Mouse (Mus musculus) kidney, embryonic 14.5 days (tissue): ENCODE results near the gene Ephb1. TPM values are rescaled to one million over a fixed set of nuclear protein-coding genes. Genes with fewer than 3 reads are reported as not detected.

ENCODE experiments used
- ATAC-seq: fragments of 200-750 bp; cut with Nextera tagmentation; 2 replicates; pipeline ENCODE4 v1.8.0; 2017; ENCODE audit warnings: moderate number of reproducible peaks, mild to moderate bottlenecking, moderate TSS enrichment, moderate library complexity; ENCODE audit not compliant: low FRiP score, low TSS enrichment
- H3K27ac ChIP-seq: fragments of 300-500 bp; sonication (generic); 2 replicates; pipeline ENCODE4 v1.5.1; 2014; ENCODE audit warnings: low read depth, mild to moderate bottlenecking, low read length, moderate library complexity, mixed read lengths
- H3K27me3 ChIP-seq: fragments of 300-500 bp; sonication (generic); 2 replicates; pipeline ENCODE4 v1.6.1; 2014; ENCODE audit warnings: mild to moderate bottlenecking, low read length; ENCODE audit not compliant: control insufficient read depth, insufficient read depth
- H3K36me3 ChIP-seq: fragments of 300-500 bp; sonication (generic); 2 replicates; pipeline ENCODE4 v1.6.1; 2014; ENCODE audit warnings: low read length, mixed read lengths; ENCODE audit not compliant: control insufficient read depth, insufficient read depth
- H3K4me1 ChIP-seq: fragments of 300-500 bp; sonication (generic); 2 replicates; pipeline ENCODE4 v1.6.1; 2014; ENCODE audit warnings: low read length, mixed read lengths; ENCODE audit not compliant: control insufficient read depth, insufficient read depth
- H3K4me2 ChIP-seq: fragments of 300-500 bp; sonication (generic); replicated peaks from 2 replicates; pipeline ENCODE4 v1.6.1; 2014; ENCODE audit warnings: low read depth, mild to moderate bottlenecking, low read length
- H3K4me3 ChIP-seq: fragments of 300-500 bp; sonication (generic); 2 replicates; pipeline ENCODE4 v1.5.1; 2014; ENCODE audit warnings: mild to moderate bottlenecking, low read length
- H3K9ac ChIP-seq: fragments of 300-500 bp; sonication (generic); 2 replicates; pipeline ENCODE4 v1.6.1; 2014; ENCODE audit warnings: low read depth, mild to moderate bottlenecking, low read length, moderate library complexity
- H3K9me3 ChIP-seq: fragments of 300-500 bp; sonication (generic); 2 replicates; pipeline ENCODE4 v1.6.1; 2016; ENCODE audit warnings: low read length; ENCODE audit not compliant: control insufficient read depth
- WGBS: fragments of 180-500 bp; shearing (Covaris S2); extraction: QIAGEN DNeasy Blood & Tissue Kit; methylation state at CpG from one replicate; pipeline ENCODE4 v1.1.7; 2014; 5-methylcytosine and 5-hydroxymethylcytosine counted together
- polyA plus RNA-seq: library from polyadenylated mRNA; unstranded; fragments of >200 nt; fragmentation: Nextera tagmentation; extraction: Ambion mirVana; gene quantifications from 2 replicates; pipeline ENCODE4 v1.2.1, GENCODE M21; 2014

The Ephb1 gene
- polyA plus RNA-seq, 1 experiment from 2014 or later = 4.9 TPM

- ATAC-seq = no peak
- Histone ChIP-seq H3K4me1 (no peaks in the 10 kb centered on the region), H3K9ac (no peak overlapping the region), H3K27me3 (no peaks in the 10 kb centered on the region), H3K4me2 (no peak overlapping the region), H3K27ac (no peak overlapping the region), H3K9me3 (no peaks in the 10 kb centered on the region), H3K4me3 (no peak overlapping the region), H3K36me3 (no peaks in the 10 kb centered on the region)
- WGBS = 86% methylated on average over 12 of the region's 12 CpGs
Measured at GRCm38 (mm10) chr9:101990836-101991235, 363.7 kb downstream of the Ephb1 start.

- no peak overlapping the region for H3K4me2 ChIP-seq
- H3K9ac ChIP-seq = no peak overlapping the region
- no peaks in the 10 kb centered on the region for H3K9me3 ChIP-seq
- 83% methylated on average over 6 of the region's 6 CpGs for WGBS
- H3K27me3 ChIP-seq = no peaks in the 10 kb centered on the region
- no peak overlapping the region for H3K27ac ChIP-seq
- ATAC-seq = no peak
- no peak overlapping the region for H3K4me3 ChIP-seq
- no peaks in the 10 kb centered on the region for H3K36me3 ChIP-seq
- H3K4me1 ChIP-seq = no peaks in the 10 kb centered on the region
Measured at GRCm38 (mm10) chr9:101990032-101990431, 364.5 kb downstream of the Ephb1 start.

- no peak overlapping the region for H3K9ac ChIP-seq
Measured at GRCm38 (mm10) chr9:101986910-101987309, 367.6 kb downstream of the Ephb1 start.

GRCm38 (mm10) chr9:101982378-101982777 lies 372.1 kb downstream of the Ephb1 start:
- 43% methylated on average over 7 of the region's 7 CpGs for WGBS
- no peak for ATAC-seq

More at GRCm38 (mm10) chr9:101986910-101987309, 367.6 kb downstream of the Ephb1 start:
- no peak overlapping the region for H3K4me2 ChIP-seq
- no peaks in the 10 kb centered on the region for H3K27me3 ChIP-seq
- H3K36me3 ChIP-seq = no peaks in the 10 kb centered on the region
- H3K4me1 ChIP-seq = no peaks in the 10 kb centered on the region
- H3K4me3 ChIP-seq = no peak overlapping the region
- 87% methylated on average over 2 of the region's 2 CpGs for WGBS
- H3K9me3 ChIP-seq = no peaks in the 10 kb centered on the region
- ATAC-seq = no peak
- H3K27ac ChIP-seq = no peak overlapping the region

GRCm38 (mm10) chr9:101981161-101981560 lies 373.3 kb downstream of the Ephb1 start:
- no peaks in the 10 kb centered on the region for H3K27me3 ChIP-seq
- H3K9ac ChIP-seq = no peak overlapping the region
- no peaks in the 10 kb centered on the region for H3K9me3 ChIP-seq
- WGBS = 89% methylated on average over 2 of the region's 2 CpGs
- no peak overlapping the region for H3K4me2 ChIP-seq
- H3K36me3 ChIP-seq = no peaks in the 10 kb centered on the region
- H3K4me3 ChIP-seq = no peak overlapping the region
- H3K4me1 ChIP-seq = no peaks in the 10 kb centered on the region
- ATAC-seq = no peak
- no peak overlapping the region for H3K27ac ChIP-seq

More at GRCm38 (mm10) chr9:101982378-101982777, 372.1 kb downstream of the Ephb1 start:
- Histone ChIP-seq H3K9ac (no peak overlapping the region), H3K9me3 (no peaks in the 10 kb centered on the region), H3K4me3 (no peak overlapping the region), H3K36me3 (no peaks in the 10 kb centered on the region), H3K4me1 (no peaks in the 10 kb centered on the region), H3K27ac (no peak overlapping the region), H3K27me3 (no peaks in the 10 kb centered on the region), H3K4me2 (no peak overlapping the region)

- Histone ChIP-seq H3K36me3 (no peaks in the 10 kb centered on the region), H3K9ac (no peak overlapping the region), H3K4me2 (no peak overlapping the region), H3K9me3 (no peaks in the 10 kb centered on the region), H3K4me3 (no peak overlapping the region), H3K27me3 (no peaks in the 10 kb centered on the region), H3K27ac (no peak overlapping the region), H3K4me1 (no peaks in the 10 kb centered on the region)
- WGBS = 89% methylated on average over 4 of the region's 4 CpGs
- no peak for ATAC-seq
Measured at GRCm38 (mm10) chr9:101976884-101977465, 377.5 kb downstream of the Ephb1 start.

- WGBS = 79% methylated on average over 8 of the region's 8 CpGs
- no peak overlapping the region for H3K4me2 ChIP-seq
- no peak overlapping the region for H3K4me3 ChIP-seq
- H3K9ac ChIP-seq = no peak overlapping the region
- no peaks in the 10 kb centered on the region for H3K4me1 ChIP-seq
- H3K27ac ChIP-seq = no peak overlapping the region
- H3K27me3 ChIP-seq = no peaks in the 10 kb centered on the region
- H3K36me3 ChIP-seq = no peaks in the 10 kb centered on the region
- no peaks in the 10 kb centered on the region for H3K9me3 ChIP-seq
- no peak for ATAC-seq
Measured at GRCm38 (mm10) chr9:101972314-101972713, 382.2 kb downstream of the Ephb1 start.

- H3K27me3 ChIP-seq = no peaks in the 10 kb centered on the region
- WGBS = 40% methylated on average over 6 of the region's 6 CpGs
- H3K4me3 ChIP-seq = no peak overlapping the region
- no peaks in the 10 kb centered on the region for H3K9me3 ChIP-seq
- H3K4me2 ChIP-seq = no peak overlapping the region
- H3K4me1 ChIP-seq = no peaks in the 10 kb centered on the region
- no peak overlapping the region for H3K9ac ChIP-seq
- no peaks in the 10 kb centered on the region for H3K36me3 ChIP-seq
- no peak for ATAC-seq
- H3K27ac ChIP-seq = no peak overlapping the region
Measured at GRCm38 (mm10) chr9:101971806-101972205, 382.7 kb downstream of the Ephb1 start.

- WGBS = 33% methylated on average over 4 of the region's 4 CpGs
- Histone ChIP-seq H3K36me3 (no peaks in the 10 kb centered on the region), H3K27me3 (no peaks in the 10 kb centered on the region), H3K27ac (no peak overlapping the region), H3K9ac (no peak overlapping the region), H3K4me1 (no peaks in the 10 kb centered on the region), H3K4me3 (no peak overlapping the region), H3K4me2 (no peak overlapping the region), H3K9me3 (no peaks in the 10 kb centered on the region)
- ATAC-seq = no peak
Measured at GRCm38 (mm10) chr9:101956228-101956627, 398.3 kb downstream of the Ephb1 start.
